Mouse (Mus musculus): ENCODE results near the gene Nrxn2. TPM values are rescaled to one million over a fixed set of nuclear protein-coding genes. Genes with fewer than 3 reads are reported as not detected.

Nrxn2 gene
- polyA plus RNA-seq, 1 experiment from 2014 or later: 0.52 TPM

DNA sequence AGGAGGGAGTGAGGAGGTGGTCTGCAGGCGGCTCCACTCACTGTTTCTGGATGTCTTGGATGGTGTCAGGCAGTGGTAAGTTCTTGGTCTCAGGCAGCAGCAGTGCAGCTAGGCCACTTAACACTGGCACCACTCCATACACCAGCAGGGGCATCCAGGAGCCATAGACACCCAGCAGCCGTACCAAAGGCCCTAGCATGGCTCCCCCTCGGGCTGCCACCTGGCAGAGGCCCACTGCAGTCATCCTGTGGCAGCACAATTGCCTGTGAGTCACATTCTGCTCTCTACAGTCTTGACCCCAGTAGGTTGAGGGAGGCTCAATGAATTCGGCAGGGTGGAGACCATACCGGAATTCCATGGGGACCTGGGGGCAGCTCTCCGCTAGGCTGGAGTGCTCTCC lies 118.2 kb downstream of the Nrxn2 start:
- H3K4me3 ChIP-seq: no peak overlapping the region
- H3K27ac ChIP-seq (ENCODE audit: poor library complexity, severe bottlenecking): no peak overlapping the region
- H3K36me3 ChIP-seq: no peaks in the 10 kb centered on the region
- no peak overlapping the region for H3K9ac ChIP-seq
- H3K27me3 ChIP-seq (replicated peaks): peaks cover 70% of the 10 kb centered on the region
- H3K9me3 ChIP-seq (replicated peaks): no peaks in the 10 kb centered on the region
- no peak for ATAC-seq (ENCODE audit: insufficient number of reproducible peaks, low FRiP score)
- H3K4me2 ChIP-seq: no peak overlapping the region
- H3K4me1 ChIP-seq (replicated peaks): peaks cover 11% of the 10 kb centered on the region
- 71% methylated on average over 6 of the region's 6 CpGs for WGBS

DNA sequence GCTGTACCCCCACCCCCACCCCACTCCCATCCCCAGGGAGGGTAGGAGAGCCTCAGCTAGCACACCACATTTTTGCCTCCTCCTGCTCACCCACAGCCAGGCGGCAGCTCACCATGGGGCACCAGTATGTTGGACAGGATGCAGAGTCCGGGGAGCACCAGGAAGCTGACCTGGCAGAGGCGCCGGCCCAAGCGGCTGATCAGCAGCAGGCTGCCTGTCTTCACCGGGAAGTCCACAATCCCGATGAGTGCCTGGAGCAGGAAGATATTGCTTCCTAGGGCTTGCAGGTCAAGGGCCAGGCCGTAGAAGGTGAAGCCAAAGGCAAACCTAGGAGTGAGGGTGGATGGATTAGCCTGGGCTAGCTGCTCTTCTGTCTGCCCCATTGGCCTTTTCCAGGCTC lies 119.0 kb downstream of the Nrxn2 start:
- H3K36me3 ChIP-seq: no peaks in the 10 kb centered on the region
- no peak overlapping the region for H3K27ac ChIP-seq (ENCODE audit: poor library complexity, severe bottlenecking)
- no peak overlapping the region for H3K9ac ChIP-seq
- 44% methylated on average over 8 of the region's 8 CpGs for WGBS
- H3K4me2 ChIP-seq: no peak overlapping the region
- H3K4me1 ChIP-seq (replicated peaks): 0 out of 2 replicates have a peak, but pooled peaks cover 3% of the 10 kb centered on the region
- H3K4me3 ChIP-seq: no peak overlapping the region
- no peaks in the 10 kb centered on the region for H3K9me3 ChIP-seq (replicated peaks)
- no peak for ATAC-seq (ENCODE audit: insufficient number of reproducible peaks, low FRiP score)
- peaks cover 64% of the 10 kb centered on the region for H3K27me3 ChIP-seq (replicated peaks)

DNA sequence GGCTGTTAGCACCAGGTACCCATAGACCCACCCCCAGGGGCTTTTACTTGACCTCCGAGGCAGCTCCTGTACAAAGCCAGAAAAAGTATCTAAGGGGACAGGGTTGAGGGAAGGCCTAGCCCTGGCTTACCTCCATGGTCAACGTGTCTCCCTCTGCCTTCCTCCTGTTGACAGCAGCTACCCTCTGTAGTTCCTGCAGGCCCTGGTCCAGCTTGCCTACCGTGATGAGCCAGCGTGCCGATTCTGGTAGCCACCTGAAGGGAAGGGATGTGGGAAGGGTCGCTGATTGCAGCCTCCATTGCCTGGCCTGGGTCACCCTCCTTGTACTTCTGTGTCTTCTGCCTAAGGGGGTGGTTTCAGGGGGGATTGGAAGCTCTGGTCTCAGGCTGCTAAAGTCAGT lies 120.0 kb downstream of the Nrxn2 start:
- H3K36me3 ChIP-seq: no peaks in the 10 kb centered on the region
- no peak for ATAC-seq (ENCODE audit: insufficient number of reproducible peaks, low FRiP score)
- 79% methylated on average over 6 of the region's 6 CpGs for WGBS
- no peaks in the 10 kb centered on the region for H3K4me1 ChIP-seq (replicated peaks)
- H3K27ac ChIP-seq (ENCODE audit: poor library complexity, severe bottlenecking): no peak overlapping the region
- no peaks in the 10 kb centered on the region for H3K9me3 ChIP-seq (replicated peaks)
- H3K4me2 ChIP-seq: no peak overlapping the region
- H3K27me3 ChIP-seq (replicated peaks): peaks cover 54% of the 10 kb centered on the region
- H3K4me3 ChIP-seq: no peak overlapping the region
- H3K9ac ChIP-seq: no peak overlapping the region

DNA sequence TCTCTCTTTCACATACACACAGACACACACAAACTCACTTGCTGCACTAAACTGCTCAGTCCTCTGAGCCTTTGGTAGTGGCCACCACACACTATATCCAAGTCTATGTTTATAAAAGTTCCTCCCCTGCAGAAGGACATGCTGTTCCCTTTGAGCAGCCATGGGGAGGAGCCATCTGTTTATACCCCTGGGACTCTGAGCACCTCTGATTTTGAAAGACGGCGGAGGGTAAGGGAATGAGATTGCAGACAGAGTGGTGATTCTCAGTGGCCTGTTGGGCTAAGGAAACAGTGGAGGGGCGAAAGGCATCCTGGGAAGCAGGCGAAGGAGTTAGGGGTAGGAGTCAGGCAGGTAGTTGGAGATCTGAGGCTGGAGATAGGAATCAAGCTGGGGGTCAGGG lies 121.1 kb downstream of the Nrxn2 start:
- no peak overlapping the region for H3K4me2 ChIP-seq
- no peak overlapping the region for H3K9ac ChIP-seq
- H3K27ac ChIP-seq (ENCODE audit: poor library complexity, severe bottlenecking): no peak overlapping the region
- no peaks in the 10 kb centered on the region for H3K4me1 ChIP-seq (replicated peaks)
- H3K9me3 ChIP-seq (replicated peaks): no peaks in the 10 kb centered on the region
- ATAC-seq (ENCODE audit: insufficient number of reproducible peaks, low FRiP score): no peak
- 80% methylated on average over 4 of the region's 4 CpGs for WGBS
- peaks cover 50% of the 10 kb centered on the region for H3K27me3 ChIP-seq (replicated peaks)
- H3K4me3 ChIP-seq: no peak overlapping the region
- no peaks in the 10 kb centered on the region for H3K36me3 ChIP-seq

DNA sequence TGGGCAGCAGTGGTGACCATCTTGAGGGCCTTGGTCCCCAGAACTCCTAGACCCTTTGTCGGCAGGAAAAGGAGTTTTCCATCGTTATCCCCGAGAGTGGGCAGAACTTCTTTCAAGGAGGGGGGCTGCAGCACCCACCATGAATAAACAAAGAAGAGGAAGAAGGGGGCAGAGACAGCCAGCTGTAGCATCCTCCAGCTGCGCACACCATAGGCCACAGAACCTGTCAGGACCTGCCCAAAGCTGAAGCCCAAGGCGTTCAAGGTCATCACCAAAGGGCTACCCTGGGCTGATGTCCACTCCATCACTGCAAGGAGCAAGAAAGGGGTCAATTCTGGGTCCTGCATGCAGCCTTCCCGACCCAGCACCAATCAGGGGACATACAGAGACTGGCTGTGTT lies 121.7 kb downstream of the Nrxn2 start:
- Histone ChIP-seq H3K27ac (ENCODE audit: poor library complexity, severe bottlenecking) (no peak overlapping the region), H3K27me3 (replicated peaks) (peaks cover 44% of the 10 kb centered on the region), H3K9me3 (replicated peaks) (no peaks in the 10 kb centered on the region), H3K4me2 (no peak overlapping the region), H3K36me3 (no peaks in the 10 kb centered on the region), H3K9ac (no peak overlapping the region), H3K4me3 (no peak overlapping the region), H3K4me1 (replicated peaks) (no peaks in the 10 kb centered on the region)
- no peak for ATAC-seq (ENCODE audit: insufficient number of reproducible peaks, low FRiP score)
- 66% methylated on average over 6 of the region's 6 CpGs for WGBS

DNA sequence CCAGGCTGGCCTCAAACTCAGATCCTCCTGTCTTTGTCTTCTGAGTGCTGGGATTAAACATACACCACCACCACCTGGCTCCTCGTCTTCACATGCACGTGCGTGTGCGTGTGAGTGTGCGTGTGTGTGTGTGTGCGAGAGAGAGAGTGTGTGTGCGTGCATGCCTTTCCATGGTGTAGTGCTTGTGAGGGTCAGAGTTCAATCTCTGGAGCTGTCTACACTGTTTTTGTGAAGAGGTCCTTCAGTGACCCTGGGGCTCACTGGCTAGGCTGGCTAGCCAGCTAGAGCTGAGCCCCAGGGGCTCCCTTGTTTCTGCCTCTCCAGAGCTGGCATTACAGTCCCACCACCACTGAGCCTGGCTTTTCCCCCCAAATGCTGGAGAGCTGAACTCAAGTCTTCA lies 123.0 kb downstream of the Nrxn2 start:
- Histone ChIP-seq H3K4me3 (no peak overlapping the region), H3K9ac (no peak overlapping the region), H3K9me3 (replicated peaks) (no peaks in the 10 kb centered on the region), H3K36me3 (no peaks in the 10 kb centered on the region), H3K4me2 (no peak overlapping the region), H3K27ac (ENCODE audit: poor library complexity, severe bottlenecking) (no peak overlapping the region), H3K4me1 (replicated peaks) (no peaks in the 10 kb centered on the region), H3K27me3 (replicated peaks) (peaks cover 36% of the 10 kb centered on the region)
- no peak for ATAC-seq (ENCODE audit: insufficient number of reproducible peaks, low FRiP score)
- 83% methylated on average over 7 of the region's 7 CpGs for WGBS

DNA sequence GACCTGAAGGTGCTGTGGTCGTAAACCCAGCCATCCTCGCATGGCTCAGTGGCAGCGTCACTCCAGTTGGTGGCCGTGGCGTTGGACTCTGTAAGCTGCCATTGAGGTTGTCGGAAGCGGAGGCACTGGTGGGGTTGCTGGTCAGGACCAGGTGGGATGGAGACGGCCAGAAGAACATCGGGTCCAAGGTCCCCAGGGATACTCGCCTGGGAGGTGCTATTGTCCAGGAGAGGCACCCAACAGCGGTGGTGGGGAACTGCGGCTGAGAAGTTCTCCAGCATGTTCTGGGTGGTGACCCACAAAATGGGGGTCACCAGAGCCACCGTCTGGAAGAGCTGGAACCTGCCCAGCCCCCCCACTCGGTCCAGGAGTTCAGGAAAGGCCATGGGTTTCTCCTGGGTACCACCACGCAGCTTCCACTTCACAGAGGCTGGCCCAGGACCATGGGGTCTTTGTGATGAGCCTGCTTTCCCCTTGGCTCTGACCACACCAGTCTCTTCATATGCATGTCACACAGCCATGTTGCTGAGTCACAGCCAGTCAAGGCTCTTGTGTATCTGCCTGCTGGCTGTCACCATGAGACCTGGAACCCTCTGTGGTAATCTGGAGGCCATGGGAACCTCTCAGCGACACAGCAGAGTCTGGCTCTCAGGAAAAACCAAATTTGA lies 124.0 kb downstream of the Nrxn2 start, which contains the start of gene Slc22a12:
Gene Slc22a12 (minus strand): TSS at position 666 of the 668 bp plus-strand sequence.
- H3K4me1 ChIP-seq (replicated peaks): no peaks in the 10 kb centered on the region
- H3K9ac ChIP-seq: no peak within 1 kb of the TSS
- peaks cover 33% of the 10 kb centered on the region for H3K27me3 ChIP-seq (replicated peaks)
- no peak within 1 kb of the TSS for H3K4me2 ChIP-seq
- H3K27ac ChIP-seq (ENCODE audit: poor library complexity, severe bottlenecking): no peak within 1 kb of the TSS
- ATAC-seq (ENCODE audit: insufficient number of reproducible peaks, low FRiP score): no peak
- H3K4me3 ChIP-seq: no peak within 1 kb of the TSS
- H3K36me3 ChIP-seq: no peaks in the 10 kb centered on the region
- H3K9me3 ChIP-seq (replicated peaks): no peaks in the 10 kb centered on the region
- WGBS: 87% methylated on average over 16 of the region's 16 CpGs

DNA sequence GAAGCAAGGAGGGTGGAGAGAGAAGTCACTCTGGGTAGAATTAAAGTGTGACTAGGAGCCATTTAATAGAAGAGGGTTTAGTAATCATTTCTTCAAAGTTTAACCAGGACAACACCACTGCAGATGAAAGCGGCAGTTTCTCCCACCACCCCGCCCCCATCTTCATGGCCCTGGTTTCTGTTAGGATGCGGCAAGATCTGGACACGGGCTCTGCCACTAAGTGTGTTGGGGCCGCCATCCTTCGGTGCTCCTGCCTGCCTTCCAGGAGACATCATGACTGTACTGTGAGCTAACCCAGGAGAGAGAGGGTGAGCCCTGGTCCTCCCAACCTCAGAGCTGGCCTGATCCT lies 124.5 kb downstream of the Nrxn2 start:
- Histone ChIP-seq H3K27me3 (replicated peaks) (peaks cover 35% of the 10 kb centered on the region), H3K9me3 (replicated peaks) (no peaks in the 10 kb centered on the region), H3K9ac (no peak overlapping the region), H3K4me1 (replicated peaks) (no peaks in the 10 kb centered on the region), H3K4me2 (no peak overlapping the region), H3K36me3 (no peaks in the 10 kb centered on the region), H3K27ac (ENCODE audit: poor library complexity, severe bottlenecking) (no peak overlapping the region), H3K4me3 (no peak overlapping the region)
- WGBS: 86% methylated on average over 6 of the region's 6 CpGs
- ATAC-seq (ENCODE audit: insufficient number of reproducible peaks, low FRiP score): no peak

DNA sequence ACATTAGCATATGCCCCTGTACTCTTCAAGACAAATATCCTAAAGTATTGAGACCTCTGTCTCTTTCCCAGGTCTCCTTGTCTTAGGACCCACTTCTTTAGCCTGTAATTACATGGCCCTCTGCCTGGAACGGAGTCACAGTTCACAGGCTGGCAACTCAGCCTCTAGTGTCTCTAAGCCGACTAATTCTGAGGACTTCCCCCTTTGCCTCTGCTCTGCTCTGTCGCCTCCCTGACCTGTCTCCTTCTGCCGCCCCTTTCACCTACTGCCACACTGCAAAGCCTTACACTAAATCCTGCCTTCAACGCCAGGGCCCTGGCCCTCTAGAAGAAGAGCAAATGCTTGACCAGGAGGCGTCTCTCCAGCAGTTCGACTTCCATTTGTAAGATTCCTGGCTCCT lies 125.0 kb downstream of the Nrxn2 start:
- peaks cover 34% of the 10 kb centered on the region for H3K27me3 ChIP-seq (replicated peaks)
- no peaks in the 10 kb centered on the region for H3K9me3 ChIP-seq (replicated peaks)
- no peak for ATAC-seq (ENCODE audit: insufficient number of reproducible peaks, low FRiP score)
- H3K4me2 ChIP-seq: no peak overlapping the region
- H3K4me3 ChIP-seq: no peak overlapping the region
- no peaks in the 10 kb centered on the region for H3K36me3 ChIP-seq
- no peak overlapping the region for H3K27ac ChIP-seq (ENCODE audit: poor library complexity, severe bottlenecking)
- no peaks in the 10 kb centered on the region for H3K4me1 ChIP-seq (replicated peaks)
- 49% methylated on average over 7 of the region's 7 CpGs for WGBS
- no peak overlapping the region for H3K9ac ChIP-seq

DNA sequence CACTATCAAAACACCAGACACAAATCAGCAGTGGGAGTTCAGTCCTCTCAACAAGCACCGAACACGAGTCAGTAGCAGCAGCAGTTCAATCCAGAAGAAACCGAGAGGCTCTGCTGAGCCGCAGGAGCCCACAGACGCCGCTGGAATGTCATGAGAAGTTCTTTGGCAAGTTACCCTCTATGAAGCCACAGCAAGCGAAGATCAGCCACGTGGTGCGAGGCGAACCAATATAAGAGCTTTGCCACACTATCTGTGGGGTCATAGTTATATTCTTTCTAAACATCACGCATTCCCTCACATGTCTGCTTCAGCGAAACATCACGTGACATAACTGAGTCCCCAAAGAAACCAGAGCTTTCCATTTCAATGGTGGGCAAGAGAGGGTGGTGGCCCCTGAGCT lies 126.2 kb downstream of the Nrxn2 start:
- no peak overlapping the region for H3K9ac ChIP-seq
- ATAC-seq (ENCODE audit: insufficient number of reproducible peaks, low FRiP score): no peak
- H3K4me3 ChIP-seq: no peak overlapping the region
- H3K27me3 ChIP-seq (replicated peaks): peaks cover 24% of the 10 kb centered on the region
- no peaks in the 10 kb centered on the region for H3K4me1 ChIP-seq (replicated peaks)
- 79% methylated on average over 13 of the region's 13 CpGs for WGBS
- H3K27ac ChIP-seq (ENCODE audit: poor library complexity, severe bottlenecking): no peak overlapping the region
- H3K4me2 ChIP-seq: no peak overlapping the region
- H3K36me3 ChIP-seq: no peaks in the 10 kb centered on the region
- H3K9me3 ChIP-seq (replicated peaks): no peaks in the 10 kb centered on the region

DNA sequence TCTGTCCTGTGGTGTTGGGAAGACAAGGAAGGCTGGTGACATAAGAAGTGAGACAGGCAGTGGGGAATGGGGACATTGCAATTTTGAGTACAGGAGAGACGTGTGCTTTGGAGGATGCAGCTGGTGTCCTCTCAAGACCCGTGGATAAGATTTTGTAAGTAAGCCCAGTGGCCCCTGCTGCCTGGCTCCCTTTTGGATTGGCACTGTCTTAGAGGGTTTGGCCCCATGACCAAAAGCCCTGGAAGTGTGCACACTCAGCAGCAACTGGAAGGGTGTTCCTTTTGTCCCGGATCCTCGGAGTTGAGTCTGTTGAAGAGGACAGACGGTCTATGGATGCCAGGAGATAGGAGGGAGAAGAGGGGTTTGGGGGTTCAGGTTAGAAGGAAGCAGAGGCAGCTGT lies 127.0 kb downstream of the Nrxn2 start:
- Histone ChIP-seq H3K9ac (no peak overlapping the region), H3K27me3 (replicated peaks) (peaks cover 16% of the 10 kb centered on the region), H3K4me2 (no peak overlapping the region), H3K4me1 (replicated peaks) (no peaks in the 10 kb centered on the region), H3K36me3 (no peaks in the 10 kb centered on the region), H3K9me3 (replicated peaks) (no peaks in the 10 kb centered on the region), H3K4me3 (no peak overlapping the region), H3K27ac (ENCODE audit: poor library complexity, severe bottlenecking) (no peak overlapping the region)
- 84% methylated on average over 5 of the region's 5 CpGs for WGBS
- ATAC-seq (ENCODE audit: insufficient number of reproducible peaks, low FRiP score): no peak

DNA sequence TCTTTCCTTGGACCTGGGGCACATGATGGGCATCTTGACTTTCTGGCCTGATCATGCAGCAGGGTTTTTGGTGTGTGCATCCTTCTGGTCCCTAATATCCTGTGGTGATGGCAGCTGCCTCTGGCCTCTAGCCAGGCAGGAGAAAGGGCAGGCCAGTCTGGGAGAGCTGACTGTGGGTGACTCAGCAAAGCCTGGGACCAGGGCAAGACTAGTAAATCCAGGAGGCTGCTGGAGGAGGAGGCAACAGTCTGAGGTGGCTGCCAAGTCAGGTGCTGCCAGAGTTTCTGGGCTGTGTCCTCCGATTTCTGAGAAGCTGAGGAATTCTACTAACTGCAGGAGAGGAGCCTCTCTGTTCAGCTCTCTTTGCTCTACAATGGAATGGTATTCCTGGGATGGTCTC lies 127.6 kb downstream of the Nrxn2 start:
- H3K27ac ChIP-seq (ENCODE audit: poor library complexity, severe bottlenecking): no peak overlapping the region
- no peak overlapping the region for H3K4me2 ChIP-seq
- 75% methylated on average over 1 of the region's 1 CpGs for WGBS
- no peaks in the 10 kb centered on the region for H3K9me3 ChIP-seq (replicated peaks)
- H3K4me3 ChIP-seq: no peak overlapping the region
- no peak overlapping the region for H3K9ac ChIP-seq
- H3K4me1 ChIP-seq (replicated peaks): no peaks in the 10 kb centered on the region
- ATAC-seq (ENCODE audit: insufficient number of reproducible peaks, low FRiP score): no peak
- H3K36me3 ChIP-seq: no peaks in the 10 kb centered on the region
- H3K27me3 ChIP-seq (replicated peaks): peaks cover 13% of the 10 kb centered on the region

Data from heart, embryonic 12.5 days (tissue).